Mouse (Mus musculus) thymus, adult 2 months (tissue): Measurements from ENCODE around the gene Agbl1.

Source experiments
- CTCF ChIP-seq: fragments of 200-500 bp; IDR thresholded peaks from 2 replicates; pipeline ENCODE4 v1.5.1; 2012; ENCODE audit warnings: mild to moderate bottlenecking, control low read depth, low read length, moderate library complexity, borderline replicate concordance; ENCODE audit not compliant: control insufficient read depth, poor library complexity, insufficient read depth; ENCODE audit errors: extremely low read depth
- POLR2A ChIP-seq: fragments of 200-500 bp; IDR thresholded peaks from 2 replicates; pipeline ENCODE4 v1.6.1; 2012; ENCODE audit warnings: mild to moderate bottlenecking, low read length, control low read depth, moderate library complexity; ENCODE audit not compliant: control insufficient read depth, poor library complexity, insufficient read depth; ENCODE audit errors: extremely low read depth

- no peak for TF ChIP-seq POLR2A
- TF ChIP-seq CTCF = no peak
Measured at GRCm38 (mm10) chr7:76222691-76223090, 7.0 kb upstream of the Agbl1 start.
